Mouse (Mus musculus): ENCODE measurements around the gene AU015836.
A peak's percentile ranks its signal among the peaks of the same experiment; 100 is the strongest.
"Not testable (repeated sequence)": the region's sequence is repeated elsewhere in the genome, so short reads cannot be mapped to it uniquely, and the experiment has no call there.

AU015836 gene

GRCm38 (mm10) chrX:93968444-93968843 lies at the start of gene AU015836:
Gene AU015836 (plus strand): TSS chrX:93968659.
- DNase-seq (ENCODE audit: low spot score) = peak; percentile 63

GRCm38 (mm10) chrX:93919017-93919416 lies 49.4 kb upstream of the AU015836 start:
- no peak for DNase-seq (ENCODE audit: low spot score)

- no peak for DNase-seq (ENCODE audit: low spot score)
Observed at GRCm38 (mm10) chrX:93928379-93928778, 40.1 kb upstream of the AU015836 start.

DNA sequence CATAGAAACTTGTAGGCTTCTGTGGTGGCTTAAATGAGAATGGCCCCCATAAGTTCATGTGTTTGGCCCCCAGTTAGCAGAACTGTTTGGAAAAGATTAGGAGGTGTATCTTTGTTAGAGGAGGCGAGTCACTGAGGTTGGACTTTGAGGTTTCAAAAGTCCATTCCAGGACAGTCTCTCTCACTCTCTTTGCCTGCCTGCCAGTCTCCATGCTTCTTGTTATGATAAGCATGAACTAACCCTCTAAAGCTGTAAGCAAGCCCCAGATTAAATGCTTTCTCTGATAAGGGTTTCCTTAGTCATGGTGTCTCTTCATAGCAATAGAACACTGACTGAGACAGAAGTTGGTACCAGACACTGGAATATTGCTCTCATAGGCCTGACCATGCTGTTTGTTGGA lies 39.7 kb upstream of the AU015836 start:
- no peak for DNase-seq (ENCODE audit: low spot score)

GRCm38 (mm10) chrX:93931694-93932093 lies 36.8 kb upstream of the AU015836 start:
- DNase-seq (ENCODE audit: low spot score) = no peak

DNA sequence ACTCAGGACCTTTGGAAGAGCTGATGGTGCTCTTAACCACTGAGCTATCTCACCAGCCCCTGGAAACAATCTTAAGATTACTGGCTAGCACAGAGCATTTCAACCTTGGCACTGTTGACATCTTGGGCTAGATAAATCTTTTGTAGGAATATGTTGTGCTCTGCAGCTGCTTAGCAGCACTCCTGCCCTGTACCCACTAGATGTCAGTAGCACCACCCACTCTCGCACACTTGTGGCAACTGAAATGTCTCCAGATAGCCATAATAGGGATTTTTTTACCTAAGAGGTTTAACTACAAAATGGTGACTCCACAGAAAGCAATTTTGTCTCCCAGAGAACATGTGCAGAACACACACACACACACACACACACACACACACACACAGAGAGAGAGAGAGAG lies 11.7 kb upstream of the AU015836 start:
- peak; percentile 43 for DNase-seq (ENCODE audit: low spot score)

DNA sequence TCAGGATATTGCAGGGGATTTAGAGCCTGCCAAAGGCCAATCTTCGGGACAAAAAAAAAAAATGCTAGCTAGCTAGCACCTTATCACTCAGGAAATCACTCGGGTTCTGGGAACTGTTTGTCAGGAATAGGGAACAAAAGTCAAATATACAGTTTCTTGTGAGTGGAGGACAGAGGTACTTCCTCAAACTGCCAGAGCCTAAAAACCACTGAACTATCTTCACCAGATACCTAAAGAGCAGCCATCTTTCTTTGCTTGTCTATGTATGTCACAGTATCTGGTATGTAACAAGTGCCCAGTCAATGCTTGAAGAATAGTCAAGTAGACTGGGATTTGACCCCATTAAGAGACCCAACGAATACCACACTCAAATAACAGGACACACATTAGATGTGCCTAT lies 10.0 kb upstream of the AU015836 start:
- DNase-seq (ENCODE audit: low spot score) = no peak

GRCm38 (mm10) chrX:93980341-93980740 lies 11.9 kb downstream of the AU015836 start:
- DNase-seq (ENCODE audit: low spot score) = no peak

DNA sequence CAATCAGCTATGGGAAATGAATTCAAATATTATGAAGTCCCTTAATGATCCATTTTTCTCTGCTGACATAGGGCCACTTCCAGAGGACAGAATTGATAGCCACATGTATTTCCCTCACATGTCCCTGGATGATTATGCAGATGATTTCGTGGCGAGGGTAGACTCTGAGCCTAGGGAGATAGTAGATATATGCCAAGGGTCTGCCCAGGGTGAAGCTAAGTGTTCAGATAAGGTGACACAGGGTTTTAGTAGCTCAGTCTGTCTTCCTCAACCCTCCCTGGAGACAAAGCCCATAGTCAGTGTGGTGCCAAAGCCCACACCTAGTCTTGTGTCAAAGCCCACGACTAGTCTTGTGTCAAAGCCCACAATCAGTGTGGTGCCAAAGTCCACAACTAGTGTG lies 13.7 kb downstream of the AU015836 start:
- DNase-seq (ENCODE audit: low spot score) = no peak

DNA sequence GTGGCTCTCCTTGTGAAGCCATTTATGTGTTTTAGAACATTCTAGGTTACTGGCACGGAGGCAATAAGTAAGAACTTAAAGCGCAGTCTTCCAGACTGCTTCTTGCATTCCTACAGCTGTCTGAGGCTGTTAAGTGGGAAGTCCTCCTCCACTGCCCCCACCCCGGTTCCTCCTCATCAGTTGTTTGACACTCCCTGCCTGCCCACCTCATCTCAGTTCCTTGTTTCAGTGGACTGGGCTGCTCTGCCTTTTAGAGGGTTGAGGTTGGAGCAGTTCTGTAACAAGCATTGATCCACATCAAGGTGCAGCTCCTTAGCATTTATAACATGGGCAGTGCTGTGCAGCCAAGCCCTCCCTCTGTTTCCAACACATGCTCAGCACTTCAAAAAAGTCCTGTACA lies 16.6 kb downstream of the AU015836 start:
- DNase-seq (ENCODE audit: low spot score) = not testable (repeated sequence)

DNA sequence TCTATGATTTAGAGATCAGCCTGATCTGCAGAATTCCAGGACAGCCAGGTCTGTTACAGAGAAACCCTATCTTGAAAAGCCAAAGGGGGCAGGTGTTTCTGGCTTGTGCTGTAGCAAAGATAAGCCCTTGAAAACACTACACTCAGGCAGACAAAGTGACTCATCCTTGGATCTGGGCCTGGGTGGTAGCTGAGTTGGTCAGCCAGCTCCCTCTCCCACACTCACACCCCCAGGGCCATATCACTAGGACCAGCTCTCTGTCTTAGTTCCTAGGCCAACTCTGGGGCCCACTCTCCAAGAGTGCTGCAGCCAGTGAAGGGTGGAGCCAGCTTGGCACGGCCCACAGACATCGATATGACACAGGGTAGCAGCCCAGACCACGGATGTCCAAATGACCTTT lies 38.5 kb downstream of the AU015836 start:
- peak; percentile 46 for DNase-seq (ENCODE audit: low spot score)

DNA sequence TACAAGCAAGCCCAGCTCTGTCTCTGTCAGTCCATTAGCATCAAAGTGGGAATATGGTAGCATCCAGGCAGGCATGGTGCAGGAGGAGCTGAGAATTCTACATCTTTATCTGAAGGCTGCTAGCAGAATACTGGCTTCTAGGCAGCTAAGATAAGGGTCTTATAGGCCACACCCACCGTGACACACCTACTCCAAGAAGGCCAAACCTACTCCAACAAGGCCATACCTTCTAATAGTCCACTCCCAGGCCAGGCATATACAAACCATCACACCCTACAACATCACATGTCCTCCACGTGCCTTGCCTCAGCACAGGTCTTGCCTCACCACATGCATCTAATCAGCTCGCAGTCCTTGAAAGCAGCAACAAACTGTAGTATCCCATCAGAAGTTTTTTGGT lies 41.0 kb downstream of the AU015836 start:
- DNase-seq (ENCODE audit: low spot score) = no peak

DNA sequence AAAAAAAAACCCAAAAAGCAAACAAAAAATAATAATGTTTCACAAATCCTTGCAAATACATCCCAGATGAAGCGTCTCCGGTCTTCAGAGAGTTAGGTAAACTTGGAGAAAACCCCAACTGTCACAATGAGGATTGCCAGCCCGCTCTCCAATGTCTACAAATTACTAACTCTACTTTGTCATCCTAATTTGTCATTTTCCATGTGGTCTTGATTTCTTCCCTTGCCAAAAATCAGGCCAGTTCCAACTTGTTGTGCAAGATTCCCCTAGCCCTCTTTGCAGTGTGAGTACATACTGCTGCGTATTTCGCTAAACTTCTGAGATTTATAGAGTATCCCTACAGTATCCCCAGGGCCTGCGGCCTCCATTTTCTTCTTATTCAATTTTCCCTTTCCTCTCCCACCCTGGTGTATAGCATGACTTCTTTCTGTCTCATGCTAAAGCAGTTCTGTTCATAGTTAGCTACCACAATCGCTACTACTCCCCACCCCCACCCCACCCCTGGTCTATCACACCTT lies 43.3 kb downstream of the AU015836 start:
- no peak for DNase-seq (ENCODE audit: low spot score)

DNA sequence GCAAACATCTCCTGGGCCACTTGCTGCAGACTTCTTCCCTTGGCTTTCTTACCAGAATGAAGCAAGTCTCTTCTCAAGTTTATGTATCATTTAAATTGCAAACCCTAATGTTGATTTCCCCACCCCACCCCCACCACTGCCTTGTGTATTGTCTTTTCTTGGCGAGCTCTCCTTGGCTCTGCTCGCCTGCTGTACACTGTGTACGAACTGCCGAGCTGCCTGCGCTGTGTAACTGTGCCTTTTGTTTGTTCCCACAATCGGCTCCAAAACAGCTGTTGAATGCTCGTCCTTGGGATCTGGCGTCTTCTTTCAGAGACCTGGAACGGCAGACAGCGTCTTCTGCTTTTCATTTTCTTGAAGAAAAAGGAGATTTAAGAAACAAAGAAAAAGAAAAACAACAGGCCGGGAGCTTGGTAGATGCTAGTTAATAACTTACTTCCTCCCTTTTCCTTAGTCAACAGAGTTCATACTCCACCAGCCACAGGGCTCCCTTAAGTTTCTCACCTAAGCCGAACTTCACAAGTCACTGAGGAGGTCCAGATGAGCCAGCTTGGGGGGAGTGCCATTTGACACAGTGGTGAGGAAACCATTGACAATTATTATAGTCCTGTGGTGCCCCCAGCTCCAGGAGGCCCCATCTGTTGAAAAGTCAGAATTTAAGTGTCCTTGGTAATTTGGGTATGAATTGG lies 44.2 kb downstream of the AU015836 start:
- DNase-seq (ENCODE audit: low spot score) = peak; percentile 60

GRCm38 (mm10) chrX:94016891-94017290 lies 48.4 kb downstream of the AU015836 start:
- no peak for DNase-seq (ENCODE audit: low spot score)

DNA sequence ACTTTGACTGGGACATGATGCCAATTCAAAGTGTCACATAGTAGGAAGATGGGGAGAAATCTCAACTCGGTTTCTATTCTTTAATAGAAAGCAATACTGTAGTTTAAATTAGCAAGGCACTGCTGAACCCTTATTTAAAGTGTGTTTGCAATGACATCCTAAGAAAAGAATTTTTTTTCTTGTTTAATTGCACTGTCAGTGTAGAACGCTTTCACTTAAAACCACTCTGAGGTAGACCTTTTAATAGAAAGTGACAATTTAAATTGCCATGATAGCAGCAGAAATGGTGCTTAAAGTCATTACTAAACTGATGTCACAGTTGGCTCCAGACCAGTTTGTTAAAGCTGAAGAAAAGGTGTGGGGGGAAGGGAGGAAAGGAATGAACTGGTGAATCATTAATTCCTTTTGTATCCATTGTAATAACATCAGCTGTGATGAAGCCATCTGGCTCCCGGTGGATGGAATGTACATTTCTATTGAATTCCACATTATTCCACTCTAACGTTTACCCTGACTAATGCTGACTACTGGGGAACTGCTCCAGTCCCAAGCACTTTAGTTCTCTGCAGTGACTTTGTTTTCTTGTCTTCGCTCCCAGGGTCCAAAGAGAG lies 53.9 kb downstream of the AU015836 start:
- no peak for DNase-seq (ENCODE audit: low spot score)
